Mouse (Mus musculus): ENCODE results near the gene Twf2. TPM values are rescaled to one million over a fixed set of nuclear protein-coding genes. Genes with fewer than 3 reads are reported as not detected.

The Twf2 gene
- total RNA-seq, 2 experiments from 2014 or later, result 55.1 to 59.6 TPM

- intact Hi-C loops (cut with DNase I), result no loop called here
- no peak for DNase-seq (ENCODE audit: low spot score in 2 of 2)
Observed at GRCm38 (mm10) chr9:106263381-106263924, 60.5 kb downstream of the Twf2 start.

Small RNA genes within 50 kb of the gene (microRNA-seq; reads per million reads assigned to microRNA genes)
- gene Mir135a-1 (16.3 to 20.5 reads per million in 2 experiments), gene Mirlet7g (66,158 to 75,382 reads per million in 2 experiments)

Other genes with a start within 250 kb of the Twf2 start
- gene Col6a5, start 242.5 kb upstream of the Twf2 start, total RNA-seq (2021), result under 1 TPM; 0.27 to 0.53 TPM
- gene Col6a4, start 106.3 kb upstream of the Twf2 start, total RNA-seq (2021), result 1 to 10 TPM; 1.8 to 2.7 TPM
- gene Glyctk, start 45.0 kb upstream of the Twf2 start, total RNA-seq (2021), result 1 to 10 TPM; 3.3 to 5.3 TPM
- gene Wdr82, start 32.2 kb upstream of the Twf2 start, total RNA-seq (2021), result 100 to 1,000 TPM; 136 to 141 TPM
- gene Ppm1m, start 3.4 kb upstream of the Twf2 start, total RNA-seq (2021), result 10 to 100 TPM; 18.0 to 24.7 TPM
- gene Tlr9, start 19.5 kb downstream of the Twf2 start, total RNA-seq (2021), result 1 to 10 TPM; 1.1 to 1.2 TPM
- gene Alas1, start 45.5 kb downstream of the Twf2 start, total RNA-seq (2021), result 100 to 1,000 TPM; 135 to 144 TPM
- 10 to 100 TPM; 17.2 to 18.9 TPM for gene Poc1a, start 78.0 kb downstream of the Twf2 start, total RNA-seq (2021)
- gene Dusp7, start 165.5 kb downstream of the Twf2 start, total RNA-seq (2021), result 100 to 1,000 TPM; 101 to 109 TPM
- gene Rpl29, start 226.3 kb downstream of the Twf2 start, total RNA-seq (2021), result 100 to 1,000 TPM; 289 to 302 TPM
- 10 to 100 TPM; 12.9 to 19.1 TPM for gene Acy1, start 235.2 kb downstream of the Twf2 start, total RNA-seq (2021)
- 1 to 10 TPM; 8.3 to 9.7 TPM for gene Abhd14b, start 244.4 kb downstream of the Twf2 start, total RNA-seq (2021)
- 10 to 100 TPM; 40.6 to 44.0 TPM for gene Abhd14a, start 244.6 kb downstream of the Twf2 start, total RNA-seq (2021)

All from left cerebral cortex, postnatal 25 days (tissue).